10 mouse cellular contexts compared by ENCODE assay signal in the genomic region with DNA sequence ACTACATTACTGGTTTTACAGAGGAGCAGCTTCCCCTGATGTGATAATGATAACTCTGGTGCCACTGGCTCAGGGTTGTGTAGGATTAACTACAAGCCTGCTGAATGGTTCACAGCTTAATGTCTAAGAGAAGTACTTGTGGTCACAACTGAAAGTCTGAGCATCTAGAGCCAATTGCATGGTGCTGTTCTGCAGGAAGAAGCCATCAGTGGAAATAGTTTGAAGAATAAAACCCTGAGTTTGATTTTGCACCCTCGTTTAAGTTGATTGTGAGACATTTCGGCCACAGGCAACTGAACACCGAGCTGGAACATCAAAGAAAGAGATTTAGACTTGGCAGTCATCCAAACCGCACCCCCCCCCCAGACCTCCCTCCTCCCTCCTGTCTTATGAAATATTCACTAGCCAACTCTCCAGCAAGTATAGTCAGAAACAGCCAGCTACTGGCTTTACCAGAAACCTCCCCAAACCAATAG. TPM values are rescaled to one million over a fixed set of nuclear protein-coding genes. Genes with fewer than 3 reads are reported as not detected.
A peak's percentile ranks its signal among the peaks of the same experiment; 100 is the strongest.
DNase-seq lines count a peak whose midpoint lies in the region; ATAC-seq and TF ChIP-seq lines count a peak whose summit lies in the region.
"Had no signal": no experiment of that assay in that cellular context is flagged by ENCODE, and none has a peak within 500 bp of the region (broad histone marks: within the 10 kb centered on the region; RNA-seq: fewer than 3 reads in every experiment).

No protein-coding gene starts in this region.

- no peaks in the 10 kb centered on the region for H3K9me3 ChIP-seq in lung, embryonic 14.5 days (ENCODE audit: low read depth, low read length)
- H3K9me3 ChIP-seq in forebrain, embryonic 16.5 days (ENCODE audit: control insufficient read depth, low read length), result no peaks in the 10 kb centered on the region
- no peaks in the 10 kb centered on the region for H3K9me3 ChIP-seq in midbrain, embryonic 15.5 days
- no peaks in the 10 kb centered on the region for H3K9me3 ChIP-seq in heart, embryonic 11.5 days (replicated peaks; ENCODE audit: control insufficient read depth, low read length)

- 16% methylated on average over 4 of the region's 4 CpGs for WGBS in lung, embryonic 14.5 days
- 5% methylated on average over 4 of the region's 4 CpGs for WGBS in forebrain, embryonic 16.5 days
- WGBS in midbrain, embryonic 15.5 days, result 12% methylated on average over 4 of the region's 4 CpGs
- WGBS in heart, embryonic 11.5 days (ENCODE audit: insufficient replicate concordance), result 34% methylated on average over 4 of the region's 4 CpGs

- ATAC-seq in lung, embryonic 14.5 days (ENCODE audit: insufficient read depth), result peak; percentile 62; the same call in 1 of the 2 replicates
- ATAC-seq in forebrain, embryonic 16.5 days, result peak; percentile 61
- peak; percentile 51; the same call in 1 of the 2 replicates for ATAC-seq in midbrain, embryonic 15.5 days (replicated peaks)
- no peak for ATAC-seq in heart, embryonic 11.5 days (replicated peaks; ENCODE audit: insufficient number of reproducible peaks, low FRiP score, low TSS enrichment)

- intact Hi-C loops in gastrocnemius, adult 2 months (cut with DNase I), result no loop called here

- no peak for TF ChIP-seq CTCF in lung, embryonic 14.5 days (IDR thresholded peaks at IDR 0.05; ENCODE audit: low read depth)
- no peak for TF ChIP-seq CTCF in gastrocnemius, adult 2 months (IDR thresholded peaks at IDR 0.05)

- peaks cover 10% of the 10 kb centered on the region for H3K4me1 ChIP-seq in lung, embryonic 14.5 days (ENCODE audit: insufficient read depth)
- peaks cover 8% of the 10 kb centered on the region for H3K4me1 ChIP-seq in forebrain, embryonic 16.5 days (replicated peaks; ENCODE audit: control insufficient read depth, insufficient read depth, low read length)
- H3K4me1 ChIP-seq in midbrain, embryonic 15.5 days, result peaks cover 14% of the 10 kb centered on the region
- H3K4me1 ChIP-seq in heart, embryonic 11.5 days (ENCODE audit: control insufficient read depth, insufficient read depth, low read length), result peaks cover 3% of the 10 kb centered on the region; the same call in 1 of the 2 replicates

- H3K36me3 ChIP-seq in lung, embryonic 14.5 days (ENCODE audit: insufficient read depth), result no peaks in the 10 kb centered on the region
- no peaks in the 10 kb centered on the region for H3K36me3 ChIP-seq in forebrain, embryonic 16.5 days (ENCODE audit: control insufficient read depth, insufficient read depth)
- no peaks in the 10 kb centered on the region for H3K36me3 ChIP-seq in midbrain, embryonic 15.5 days (replicated peaks)
- no peaks in the 10 kb centered on the region for H3K36me3 ChIP-seq in heart, embryonic 11.5 days (ENCODE audit: control insufficient read depth, insufficient read depth, low read length)

- H3K9ac ChIP-seq in lung, embryonic 14.5 days, result no peak overlapping the region
- H3K9ac ChIP-seq in forebrain, embryonic 16.5 days (replicated peaks; ENCODE audit: low read depth, low read length), result no peak overlapping the region
- no peak overlapping the region for H3K9ac ChIP-seq in midbrain, embryonic 15.5 days
- H3K9ac ChIP-seq in heart, embryonic 11.5 days (ENCODE audit: low read depth, low read length), result no peak overlapping the region

- no peak overlapping the region for H3K4me2 ChIP-seq in lung, embryonic 14.5 days
- no peak overlapping the region for H3K4me2 ChIP-seq in forebrain, embryonic 16.5 days (ENCODE audit: low read length)
- no peak overlapping the region for H3K4me2 ChIP-seq in midbrain, embryonic 15.5 days
- no peak overlapping the region for H3K4me2 ChIP-seq in heart, embryonic 11.5 days

- no peak overlapping the region for H3K4me3 ChIP-seq in lung, embryonic 14.5 days (ENCODE audit: low read depth, low read length)
- no peak overlapping the region for H3K4me3 ChIP-seq in forebrain, embryonic 16.5 days (replicated peaks; ENCODE audit: low read length)
- no peak overlapping the region for H3K4me3 ChIP-seq in midbrain, embryonic 15.5 days
- no peak overlapping the region for H3K4me3 ChIP-seq in gastrocnemius, adult 2 months
- H3K4me3 ChIP-seq in heart, embryonic 11.5 days (ENCODE audit: low read depth, low read length), result no peak overlapping the region

- DNase-seq in lung, embryonic 14.5 days, result peak; percentile 54
- DNase-seq in lung, postnatal 4 days, result no peak
- DNase-seq in adipocyte (ENCODE audit: low spot score), result peak; percentile 3
- DNase-seq in gastrocnemius, adult 2 months, result no peak
- no peak for DNase-seq in right cerebral cortex, postnatal 10 days (ENCODE audit: low spot score in 2 of 2)

- H3K27me3 ChIP-seq in lung, embryonic 14.5 days (ENCODE audit: insufficient read depth, low read length), result no peaks in the 10 kb centered on the region
- H3K27me3 ChIP-seq in forebrain, embryonic 16.5 days (replicated peaks; ENCODE audit: control insufficient read depth, insufficient read depth, low read length), result no peaks in the 10 kb centered on the region
- no peaks in the 10 kb centered on the region for H3K27me3 ChIP-seq in midbrain, embryonic 15.5 days (replicated peaks)
- H3K27me3 ChIP-seq in heart, embryonic 11.5 days (ENCODE audit: control insufficient read depth, insufficient read depth, low read length), result no peaks in the 10 kb centered on the region

- H3K27ac ChIP-seq in lung, embryonic 14.5 days (ENCODE audit: low read depth), result no peak overlapping the region
- H3K27ac ChIP-seq in forebrain, embryonic 16.5 days (ENCODE audit: low read length), result no peak overlapping the region
- H3K27ac ChIP-seq in midbrain, embryonic 15.5 days, result peak overlapping the region; percentile 60
- H3K27ac ChIP-seq in gastrocnemius, adult 2 months, result no peak overlapping the region
- H3K27ac ChIP-seq in heart, embryonic 11.5 days (ENCODE audit: low read depth, low read length), result no peak overlapping the region
- H3K27ac ChIP-seq: macrophage had no signal

RNA-seq across cellular contexts. Expression of a gene that starts 19.7 kb away (rescaled TPM):
- polyA plus RNA-seq in lung, embryonic 14.5 days (2014; fragmentation: Nextera tagmentation; extraction: Ambion mirVana), result not detected in 2 replicates
- polyA plus RNA-seq in forebrain, embryonic 16.5 days (2015; fragmentation: Nextera tagmentation; extraction: Ambion mirVana), result 0.37 and 0.41 TPM in 2 replicates
- 0.30 and 0.52 TPM in 2 replicates for polyA plus RNA-seq in midbrain, embryonic 15.5 days (2015; fragmentation: Nextera tagmentation; extraction: Ambion mirVana)
- total RNA-seq in gastrocnemius, adult 2 months (2021), result not detected
- 0.40 TPM in 1 of 2 replicates, not detected in the other for polyA plus RNA-seq in heart, embryonic 11.5 days (2014; fragmentation: Nextera tagmentation; extraction: Ambion mirVana)
- polyA plus RNA-seq: macrophage; spleen, adult 2 months had no signal

RNA-seq across cellular contexts. Expression of a gene that starts 28.6 kb away (rescaled TPM):
- 0.69 and 1.3 TPM in 2 replicates for polyA plus RNA-seq in lung, embryonic 14.5 days (2014; fragmentation: Nextera tagmentation; extraction: Ambion mirVana)
- 0.53 and 1.1 TPM in 2 replicates for polyA plus RNA-seq in forebrain, embryonic 16.5 days (2015; fragmentation: Nextera tagmentation; extraction: Ambion mirVana)
- 1.3 and 1.5 TPM in 2 replicates for polyA plus RNA-seq in midbrain, embryonic 15.5 days (2015; fragmentation: Nextera tagmentation; extraction: Ambion mirVana)
- not detected for total RNA-seq in gastrocnemius, adult 2 months (2021)
- not detected in 2 replicates for polyA plus RNA-seq in heart, embryonic 11.5 days (2014; fragmentation: Nextera tagmentation; extraction: Ambion mirVana)
- polyA plus RNA-seq: macrophage; spleen, adult 2 months had no signal

Comparison
In these comparisons a context has a peak if more than half of its experiments do, and no peak if none do; other contexts are left out.
1. DNase-seq: peak in lung, embryonic 14.5 days (single experiment) and adipocyte (single experiment); none in lung, postnatal 4 days (0 of 2), gastrocnemius, adult 2 months (single experiment) and right cerebral cortex, postnatal 10 days (0 of 2).